Mouse (Mus musculus) midbrain, postnatal 0 days (tissue): ENCODE measurements at regions not wholly inside any gene's neighbourhood (a gene's known extent, or its start where the extent isn't known, plus 50 kb on each side); places are given as distances from the start of the nearest gene placed in this dataset.

Source experiments
- ATAC-seq: fragments of 200-750 bp; cut with Nextera tagmentation; 2 replicates; pipeline ENCODE4 v1.8.0; 2017; ENCODE audit warnings: moderate number of reproducible peaks, mild to moderate bottlenecking, moderate TSS enrichment, moderate library complexity; ENCODE audit not compliant: low FRiP score
- DNase-seq: peaks from one replicate; pipeline ENCODE4 v3.0.0-alpha.2; 2015; ENCODE audit warnings: low spot score
- H3K27ac ChIP-seq: fragments of 300-500 bp; sonication (generic); 2 replicates; pipeline ENCODE4 v1.5.1; 2014; ENCODE audit warnings: low read depth, mild to moderate bottlenecking, low read length, mixed read lengths
- H3K27me3 ChIP-seq: fragments of 300-500 bp; sonication (generic); 2 replicates; pipeline ENCODE4 v1.6.1; 2014; ENCODE audit warnings: low read length, control low read depth, mixed read lengths; ENCODE audit not compliant: insufficient read depth
- H3K36me3 ChIP-seq: fragments of 300-500 bp; sonication (generic); 2 replicates; pipeline ENCODE4 v1.6.1; 2014; ENCODE audit warnings: low read length, control low read depth, mixed read lengths; ENCODE audit not compliant: insufficient read depth
- H3K4me1 ChIP-seq: fragments of 300-500 bp; sonication (generic); 2 replicates; pipeline ENCODE4 v1.6.1; 2014; ENCODE audit warnings: mild to moderate bottlenecking, control low read depth, antibody characterized with exemption, low read length, mixed read lengths; ENCODE audit not compliant: insufficient read depth
- H3K4me2 ChIP-seq: fragments of 300-500 bp; sonication (generic); 2 replicates; pipeline ENCODE4 v1.6.1; 2014; ENCODE audit warnings: low read depth, mild to moderate bottlenecking, low read length, mixed read lengths; ENCODE audit not compliant: poor library complexity, severe bottlenecking
- H3K4me3 ChIP-seq: fragments of 300-500 bp; sonication (generic); 2 replicates; pipeline ENCODE4 v1.5.1; 2014; ENCODE audit warnings: low read depth, mild to moderate bottlenecking, low read length, moderate library complexity
- H3K9ac ChIP-seq: fragments of 300-500 bp; sonication (generic); replicated peaks from 2 replicates; pipeline ENCODE4 v1.6.1; 2014; ENCODE audit warnings: mild to moderate bottlenecking, low read length, moderate library complexity, mixed read lengths; ENCODE audit not compliant: poor library complexity, severe bottlenecking
- H3K9me3 ChIP-seq: fragments of 300-500 bp; sonication (generic); 2 replicates; pipeline ENCODE4 v1.6.1; 2016; ENCODE audit warnings: low read length, control low read depth
- CTCF ChIP-seq: IDR thresholded peaks from 2 replicates; pipeline ENCODE4 v1.5.1; 2016; ENCODE audit warnings: antibody characterized with exemption, mild to moderate bottlenecking
- WGBS: fragments of 180-500 bp; shearing (Covaris S2); extraction: QIAGEN DNeasy Blood & Tissue Kit; methylation state at CpG from one replicate; pipeline ENCODE4 v1.1.7; 2014; 5-methylcytosine and 5-hydroxymethylcytosine counted together

GRCm38 (mm10) chr13:79029974-79030373, 830.4 kb upstream of the Nr2f1 start:
- no peaks in the 10 kb centered on the region for H3K4me1 ChIP-seq
- DNase-seq (no peak), ATAC-seq (no peak)
- H3K4me2 ChIP-seq, result no peak overlapping the region
- H3K27me3 ChIP-seq, result no peaks in the 10 kb centered on the region
- no peak overlapping the region for H3K27ac ChIP-seq
- no peak overlapping the region for H3K4me3 ChIP-seq
- no peak overlapping the region for H3K9ac ChIP-seq
- H3K9me3 ChIP-seq, result no peaks in the 10 kb centered on the region
- H3K36me3 ChIP-seq, result no peaks in the 10 kb centered on the region
- TF ChIP-seq CTCF, result no peak

GRCm38 (mm10) chr13:79027877-79028760, 828.6 kb upstream of the Nr2f1 start:
- Histone ChIP-seq H3K27me3 (no peaks in the 10 kb centered on the region), H3K4me2 (no peak overlapping the region), H3K4me3 (no peak overlapping the region), H3K27ac (no peak overlapping the region), H3K9me3 (no peaks in the 10 kb centered on the region), H3K4me1 (no peaks in the 10 kb centered on the region), H3K9ac (no peak overlapping the region), H3K36me3 (no peaks in the 10 kb centered on the region)
- peak; percentile 52 for DNase-seq
- peak; percentile 68 for TF ChIP-seq CTCF
- ATAC-seq, result no peak
- WGBS, result 38% methylated on average over 4 of the region's 4 CpGs

- Histone ChIP-seq H3K4me1 (no peaks in the 10 kb centered on the region), H3K9ac (no peak overlapping the region), H3K27me3 (no peaks in the 10 kb centered on the region), H3K27ac (no peak overlapping the region), H3K4me2 (no peak overlapping the region), H3K36me3 (no peaks in the 10 kb centered on the region), H3K4me3 (no peak overlapping the region), H3K9me3 (no peaks in the 10 kb centered on the region)
- 21% methylated on average over 1 of the region's 1 CpGs for WGBS
- no peak for DNase-seq
- no peak for TF ChIP-seq CTCF
- no peak for ATAC-seq
Observed at GRCm38 (mm10) chr13:79025645-79026044, 826.1 kb upstream of the Nr2f1 start.

GRCm38 (mm10) chr13:79018051-79018450, 818.5 kb upstream of the Nr2f1 start:
- Histone ChIP-seq H3K9me3 (no peaks in the 10 kb centered on the region), H3K4me3 (no peak overlapping the region), H3K4me2 (no peak overlapping the region), H3K27ac (no peak overlapping the region), H3K27me3 (no peaks in the 10 kb centered on the region), H3K4me1 (no peaks in the 10 kb centered on the region), H3K9ac (no peak overlapping the region), H3K36me3 (no peaks in the 10 kb centered on the region)
- TF ChIP-seq CTCF, result no peak
- 90% methylated on average over 2 of the region's 2 CpGs for WGBS
- ATAC-seq (no peak), DNase-seq (no peak)

GRCm38 (mm10) chr13:79003313-79003712, 803.8 kb upstream of the Nr2f1 start:
- ATAC-seq (no peak), DNase-seq (no peak)
- Histone ChIP-seq H3K27me3 (no peaks in the 10 kb centered on the region), H3K9me3 (no peaks in the 10 kb centered on the region), H3K36me3 (no peaks in the 10 kb centered on the region), H3K27ac (no peak overlapping the region), H3K9ac (no peak overlapping the region), H3K4me2 (no peak overlapping the region), H3K4me1 (no peaks in the 10 kb centered on the region), H3K4me3 (no peak overlapping the region)
- no peak for TF ChIP-seq CTCF
- WGBS, result 80% methylated on average over 1 of the region's 1 CpGs

- no peak overlapping the region for H3K4me3 ChIP-seq
- WGBS, result 40% methylated on average over 2 of the region's 2 CpGs
- H3K4me1 ChIP-seq, result no peaks in the 10 kb centered on the region
- H3K36me3 ChIP-seq, result no peaks in the 10 kb centered on the region
- H3K4me2 ChIP-seq, result no peak overlapping the region
- ATAC-seq, result no peak
- no peak for TF ChIP-seq CTCF
- H3K27me3 ChIP-seq, result no peaks in the 10 kb centered on the region
- no peaks in the 10 kb centered on the region for H3K9me3 ChIP-seq
- H3K27ac ChIP-seq, result no peak overlapping the region
- DNase-seq, result peak; percentile 14
- H3K9ac ChIP-seq, result no peak overlapping the region
Observed at GRCm38 (mm10) chr13:78998855-78999254, 799.3 kb upstream of the Nr2f1 start.
